Mouse (Mus musculus) testis, adult 2 months (tissue): ENCODE measurements around the gene Stac3. TPM values are rescaled to one million over a fixed set of nuclear protein-coding genes. Genes with fewer than 3 reads are reported as not detected.

ENCODE experiments used
- H3K27ac ChIP-seq: fragments of 200-500 bp; 2 replicates; pipeline ENCODE4 v1.5.1; 2012; ENCODE audit warnings: low read depth, low read length; ENCODE audit not compliant: control insufficient read depth, insufficient read depth
- H3K27me3 ChIP-seq: fragments of 200-500 bp; 2 replicates; pipeline ENCODE4 v1.6.1; 2012; ENCODE audit warnings: mild to moderate bottlenecking, low read length, moderate library complexity; ENCODE audit not compliant: control insufficient read depth, insufficient read depth
- H3K36me3 ChIP-seq: fragments of 200-500 bp; 2 replicates; pipeline ENCODE4 v1.6.1; 2012; ENCODE audit warnings: mild to moderate bottlenecking, low read length; ENCODE audit not compliant: control insufficient read depth, insufficient read depth
- H3K4me1 ChIP-seq: fragments of 200-500 bp; 2 replicates; pipeline ENCODE4 v1.6.1; 2012; ENCODE audit warnings: low read length; ENCODE audit not compliant: control insufficient read depth, insufficient read depth
- H3K4me3 ChIP-seq: fragments of 200-500 bp; 2 replicates; pipeline ENCODE4 v1.5.1; 2012; ENCODE audit warnings: low read depth, mild to moderate bottlenecking, low read length, moderate library complexity, mixed read lengths; ENCODE audit not compliant: control insufficient read depth
- CTCF ChIP-seq: fragments of 200-500 bp; IDR thresholded peaks from 2 replicates; pipeline ENCODE4 v1.5.1; 2012; ENCODE audit warnings: low read depth, mild to moderate bottlenecking, inconsistent platforms, low read length, moderate library complexity; ENCODE audit not compliant: control insufficient read depth, insufficient read depth, insufficient replicate concordance
- POLR2A ChIP-seq: fragments of 200-500 bp; IDR thresholded peaks from 2 replicates; pipeline ENCODE4 v1.6.1; 2012; ENCODE audit warnings: low read depth, mild to moderate bottlenecking, inconsistent platforms, low read length, moderate library complexity; ENCODE audit not compliant: control insufficient read depth
- polyA plus RNA-seq: library from polyadenylated mRNA; depleted of rRNA; stranded (reverse); fragments of >200 nt; gene quantifications from 2 replicates; pipeline ENCODE4 v1.2.3, GENCODE M21; 2012

Gene Stac3
- polyA plus RNA-seq, 1 experiment, result 1.0 TPM

DNA sequence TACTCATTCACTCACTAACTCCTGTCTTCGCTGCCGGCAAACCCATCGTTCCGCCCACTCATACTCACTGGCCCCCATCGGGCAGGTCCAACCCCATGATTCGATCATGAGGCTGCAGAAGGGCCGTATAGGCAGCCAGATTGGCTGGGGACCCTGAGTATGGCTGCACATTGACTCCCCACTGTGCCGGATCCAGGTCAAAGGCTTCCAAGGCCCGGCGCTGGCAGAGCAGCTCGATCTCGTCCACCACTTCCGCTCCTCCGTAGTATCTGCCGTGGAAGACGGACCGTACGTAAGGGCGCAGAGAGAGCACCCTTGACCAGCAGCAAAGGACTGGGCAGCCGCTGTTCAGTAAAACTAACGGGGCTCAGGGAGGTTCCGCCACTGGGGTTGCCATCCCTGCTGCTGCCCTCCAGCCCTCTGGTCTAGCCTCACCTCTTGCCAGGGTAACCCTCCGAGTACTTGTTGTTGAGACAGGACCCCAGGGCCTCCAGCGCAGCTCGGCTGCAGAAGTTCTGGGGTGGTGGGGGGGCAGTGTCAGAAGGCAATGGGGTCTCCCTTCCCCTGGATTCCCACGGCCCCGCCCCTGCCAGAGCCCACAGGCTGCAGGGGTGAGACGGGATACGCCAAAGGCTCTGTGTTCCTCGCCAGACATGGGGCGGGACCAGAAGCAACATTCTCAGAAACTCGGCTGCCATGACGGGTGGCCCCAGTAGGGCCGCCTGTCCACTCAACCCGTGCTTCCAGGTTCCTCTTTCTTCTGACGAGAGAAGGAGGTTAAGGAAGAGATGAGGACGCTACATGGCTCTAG is 18.6 kb downstream of the Stac3 start:
- H3K27me3 ChIP-seq, result no peaks in the 10 kb centered on the region
- no peak overlapping the region for H3K4me3 ChIP-seq
- H3K27ac ChIP-seq, result no peak overlapping the region
- TF ChIP-seq CTCF (no peak), POLR2A (no peak)
- H3K36me3 ChIP-seq, result no peaks in the 10 kb centered on the region
- H3K4me1 ChIP-seq, result peaks cover 35% of the 10 kb centered on the region

DNA sequence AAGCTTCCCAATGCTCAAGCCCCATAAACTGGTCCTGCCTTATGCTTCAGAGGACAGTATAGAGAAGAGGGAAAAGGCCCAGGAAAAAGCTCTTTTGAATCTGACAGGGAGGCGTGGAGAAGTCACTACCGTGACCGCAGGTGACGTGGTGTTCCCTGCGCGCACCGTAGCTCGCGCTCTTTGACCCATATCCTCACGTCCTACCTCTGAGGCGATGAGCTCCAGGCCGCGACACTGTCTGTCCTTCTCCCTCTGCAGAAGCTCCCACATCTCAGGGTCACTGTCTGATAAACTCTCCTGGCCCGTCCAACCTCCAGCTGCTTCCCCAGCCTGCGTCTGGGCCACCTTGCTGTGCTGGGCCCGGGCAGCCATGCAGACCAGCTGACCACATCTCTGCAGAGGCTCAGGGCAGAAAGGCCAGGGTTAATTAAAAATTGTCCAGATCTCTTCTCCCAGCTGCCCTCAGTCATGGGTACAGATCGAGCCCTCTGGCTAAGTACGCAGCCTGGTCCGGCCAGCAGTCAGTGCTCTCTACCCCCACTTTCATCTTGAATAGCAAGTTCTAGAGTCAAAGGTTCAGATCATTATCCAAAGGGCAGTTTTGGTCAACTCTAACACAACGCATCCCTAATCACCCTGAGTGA is 19.4 kb downstream of the Stac3 start:
- TF ChIP-seq POLR2A (no peak), CTCF (no peak)
- H3K36me3 ChIP-seq, result no peaks in the 10 kb centered on the region
- H3K4me1 ChIP-seq, result peaks cover 27% of the 10 kb centered on the region
- no peak overlapping the region for H3K4me3 ChIP-seq
- no peak overlapping the region for H3K27ac ChIP-seq
- peaks cover 3% of the 10 kb centered on the region; the same call in 1 of the 2 replicates for H3K27me3 ChIP-seq

DNA sequence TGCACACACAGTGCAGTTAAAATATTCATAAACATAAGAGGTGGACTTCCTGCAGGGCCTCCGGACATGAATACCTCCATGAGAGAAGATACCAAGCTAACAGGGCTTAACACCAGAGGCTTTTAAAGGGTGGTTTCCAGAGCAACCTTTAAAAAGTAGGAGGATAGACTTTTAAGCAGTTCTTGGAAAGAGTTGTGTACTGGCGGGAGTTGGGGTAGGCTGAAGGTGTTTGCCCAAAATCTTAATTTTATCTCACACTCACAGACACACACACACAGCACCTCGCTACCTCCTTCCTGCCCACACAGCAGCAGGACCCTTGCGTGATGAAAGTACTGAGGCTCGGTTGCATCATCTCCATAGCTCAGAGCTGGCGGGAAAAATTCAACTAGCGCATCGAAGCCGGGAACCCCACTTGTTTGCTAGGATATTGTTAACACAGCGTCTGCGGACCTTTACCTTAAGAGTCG is 20.2 kb downstream of the Stac3 start:
- H3K36me3 ChIP-seq, result no peaks in the 10 kb centered on the region
- peaks cover 19% of the 10 kb centered on the region for H3K4me1 ChIP-seq
- peaks cover 3% of the 10 kb centered on the region; the same call in 1 of the 2 replicates for H3K27me3 ChIP-seq
- no peak overlapping the region for H3K27ac ChIP-seq
- H3K4me3 ChIP-seq, result peak overlapping the region; percentile 82
- no peak for TF ChIP-seq POLR2A
- no peak for TF ChIP-seq CTCF

DNA sequence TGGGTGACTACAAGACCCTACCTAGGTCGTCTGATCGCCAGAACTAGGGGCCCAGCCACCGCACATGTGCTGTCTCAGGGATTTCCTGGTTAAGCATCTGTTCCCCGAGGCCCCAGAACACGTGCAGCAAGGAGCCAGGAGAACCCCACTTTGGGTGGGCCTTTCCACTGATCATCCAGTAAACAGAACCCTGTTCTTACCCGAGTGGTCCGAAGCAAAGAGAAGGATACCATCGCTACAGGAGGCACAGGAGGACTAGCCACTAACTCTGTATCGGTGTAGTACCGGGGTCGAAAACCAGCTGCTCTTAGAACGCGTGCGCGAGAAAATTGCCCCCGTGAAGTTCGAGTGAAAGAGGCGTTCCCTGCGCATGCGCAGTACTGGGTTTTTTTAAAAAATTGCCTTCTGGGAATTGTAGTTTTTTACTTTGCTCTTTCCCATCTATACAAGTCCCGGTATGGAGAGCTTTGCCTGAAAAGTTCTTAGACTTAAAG is 20.6 kb downstream of the Stac3 start, which contains the start of gene Shmt2:
Gene Shmt2, minus strand, starts transcription at position 357 of the 494 bp plus-strand sequence.
- TF ChIP-seq POLR2A, result 0 out of 2 replicates have a peak, but pooled peaks have one; percentile 43
- TF ChIP-seq CTCF, result no peak
- peaks cover 3% of the 10 kb centered on the region for H3K27me3 ChIP-seq
- H3K4me3 ChIP-seq, result peak within 1 kb of the TSS; percentile 82
- H3K27ac ChIP-seq, result peak within 1 kb of the TSS; percentile 44; the same call in 1 of the 2 replicates
- no peaks in the 10 kb centered on the region for H3K36me3 ChIP-seq
- H3K4me1 ChIP-seq, result peaks cover 14% of the 10 kb centered on the region

DNA sequence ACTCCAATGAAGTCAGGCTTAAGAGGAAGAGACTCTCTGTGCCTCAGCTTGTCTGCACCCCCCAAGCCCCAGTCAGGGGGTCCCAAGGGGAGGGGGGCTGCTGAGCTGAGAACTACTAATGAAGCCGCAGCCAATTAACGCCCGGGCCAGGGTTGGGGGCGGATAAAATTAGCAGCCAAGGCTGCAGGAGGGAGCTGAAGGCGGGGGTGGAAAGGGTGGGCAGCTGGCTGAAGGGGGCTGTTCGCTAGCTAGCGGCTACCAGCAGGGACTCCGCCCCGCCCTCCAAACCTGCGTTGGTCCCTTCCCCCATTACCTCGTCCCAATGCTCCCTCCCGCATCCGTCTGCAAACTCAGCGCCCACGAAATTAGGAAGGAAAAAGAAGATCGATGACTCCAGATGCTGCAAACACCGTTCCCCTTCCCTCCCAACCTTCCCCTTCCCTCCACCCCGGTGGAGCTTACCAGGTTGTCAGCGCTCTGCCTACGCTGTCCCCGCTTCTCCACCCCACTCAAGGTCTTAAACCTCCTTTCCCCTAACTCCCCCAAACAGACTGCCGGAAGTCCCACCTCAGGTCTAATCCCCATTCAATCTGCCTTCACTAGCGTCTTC is 23.3 kb downstream of the Stac3 start:
- peaks cover 8% of the 10 kb centered on the region for H3K4me1 ChIP-seq
- H3K27ac ChIP-seq, result no peak overlapping the region
- TF ChIP-seq POLR2A, result no peak
- no peak for TF ChIP-seq CTCF
- no peak overlapping the region for H3K4me3 ChIP-seq
- H3K27me3 ChIP-seq, result peaks cover 3% of the 10 kb centered on the region
- H3K36me3 ChIP-seq, result no peaks in the 10 kb centered on the region

DNA sequence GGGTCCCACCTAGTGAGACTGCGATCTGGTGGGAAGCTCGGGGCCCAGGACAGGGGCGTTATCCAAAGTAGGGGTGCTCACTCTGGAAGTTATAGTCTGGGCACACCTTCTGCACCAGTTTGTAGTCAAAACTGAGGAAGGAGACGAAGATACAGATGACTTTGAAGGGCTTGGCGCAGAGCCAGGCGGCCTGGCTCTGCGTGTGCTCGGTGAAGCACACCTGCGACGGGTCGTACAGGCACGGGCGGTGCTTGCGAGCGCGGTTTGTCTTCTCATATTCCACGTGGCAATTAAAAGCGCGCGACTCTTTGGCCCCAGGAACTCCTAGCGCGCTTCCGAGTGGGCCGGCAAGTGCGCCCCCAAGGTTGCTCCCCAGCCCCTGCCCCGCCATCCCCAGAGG is 24.6 kb downstream of the Stac3 start:
- Histone ChIP-seq H3K36me3 (no peaks in the 10 kb centered on the region), H3K27ac (no peak overlapping the region), H3K27me3 (peaks cover 3% of the 10 kb centered on the region), H3K4me1 (peaks cover 4% of the 10 kb centered on the region), H3K4me3 (no peak overlapping the region; the same call in 1 of the 2 replicates)
- TF ChIP-seq POLR2A, result no peak
- no peak for TF ChIP-seq CTCF
